Mouse (Mus musculus) E14TG2a.4 (cell line): ENCODE results near the gene Slc35f3.

Source experiments
- CTCF ChIP-seq: conservative IDR thresholded peaks from 2 replicates; pipeline ENCODE4 v1.5.1; 2014; ENCODE audit warnings: low read length
- NANOG ChIP-seq: IDR thresholded peaks from 2 replicates; pipeline ENCODE4 v1.6.1; 2014; ENCODE audit warnings: borderline replicate concordance, low read length, mixed read lengths
- POU5F1 ChIP-seq: IDR thresholded peaks from 2 replicates; pipeline ENCODE4 v1.6.1; 2014; ENCODE audit warnings: low read length, borderline replicate concordance

- TF ChIP-seq CTCF (no peak), NANOG (no peak), POU5F1 (no peak)
Measured at GRCm38 (mm10) chr8:126265186-126265585, 33.2 kb upstream of the Slc35f3 start.
